Mouse (Mus musculus) spleen, adult 2 months (tissue): ENCODE data around the gene Asic2. TPM values are rescaled to one million over a fixed set of nuclear protein-coding genes. Genes with fewer than 3 reads are reported as not detected.

Source experiments
- DNase-seq, 2 experiments: peaks; one replicate each; pipeline versions ENCODE4 v3.0.0 to v3.0.0-alpha.2; 2012 to 2021; ENCODE audit warnings: low spot score in 2 of 2, low read depth in 1 of 2
- H3K27ac ChIP-seq: fragments of 200-500 bp; 2 replicates; pipeline ENCODE4 v1.5.1; 2012; ENCODE audit warnings: low read length, inconsistent platforms; ENCODE audit not compliant: insufficient read depth
- H3K27me3 ChIP-seq: fragments of 200-500 bp; 2 replicates; pipeline ENCODE4 v1.6.1; 2012; ENCODE audit warnings: mild to moderate bottlenecking, moderate library complexity, low read length, inconsistent platforms; ENCODE audit not compliant: control insufficient read depth, insufficient read depth
- H3K36me3 ChIP-seq: fragments of 200-500 bp; 2 replicates; pipeline ENCODE4 v1.6.1; 2012; ENCODE audit warnings: mild to moderate bottlenecking, low read length, inconsistent platforms; ENCODE audit not compliant: control insufficient read depth, insufficient read depth
- H3K4me1 ChIP-seq: fragments of 200-500 bp; 2 replicates; pipeline ENCODE4 v1.6.1; 2011; ENCODE audit warnings: inconsistent platforms; ENCODE audit not compliant: control insufficient read depth, insufficient read depth, insufficient read length
- H3K4me3 ChIP-seq: fragments of 200-500 bp; 2 replicates; pipeline ENCODE4 v1.5.1; 2011; ENCODE audit warnings: mild to moderate bottlenecking, inconsistent platforms; ENCODE audit not compliant: insufficient read depth, insufficient read length; ENCODE audit errors: extremely low read depth
- CTCF ChIP-seq: fragments of 200-500 bp; IDR thresholded peaks from 2 replicates; pipeline ENCODE4 v1.5.1; 2011; ENCODE audit warnings: mild to moderate bottlenecking, inconsistent platforms; ENCODE audit not compliant: insufficient read depth, insufficient read length, insufficient replicate concordance; ENCODE audit errors: extremely low read depth
- POLR2A ChIP-seq: fragments of 200-500 bp; IDR thresholded peaks from 2 replicates; pipeline ENCODE4 v1.6.1; 2011; ENCODE audit warnings: low read depth, low read length, inconsistent platforms
- WGBS: fragments of 180-500 bp; shearing (Covaris S2); methylation state at CpG from one replicate; pipeline ENCODE4 v1.1.7; 2018; 5-methylcytosine and 5-hydroxymethylcytosine counted together
- polyA plus RNA-seq: library from polyadenylated mRNA; depleted of rRNA; stranded (reverse); fragments of >200 nt; gene quantifications from 2 replicates; pipeline ENCODE4 v1.2.3, GENCODE M21; 2012

Gene Asic2
- polyA plus RNA-seq, 1 experiment: 0.46 TPM

DNA sequence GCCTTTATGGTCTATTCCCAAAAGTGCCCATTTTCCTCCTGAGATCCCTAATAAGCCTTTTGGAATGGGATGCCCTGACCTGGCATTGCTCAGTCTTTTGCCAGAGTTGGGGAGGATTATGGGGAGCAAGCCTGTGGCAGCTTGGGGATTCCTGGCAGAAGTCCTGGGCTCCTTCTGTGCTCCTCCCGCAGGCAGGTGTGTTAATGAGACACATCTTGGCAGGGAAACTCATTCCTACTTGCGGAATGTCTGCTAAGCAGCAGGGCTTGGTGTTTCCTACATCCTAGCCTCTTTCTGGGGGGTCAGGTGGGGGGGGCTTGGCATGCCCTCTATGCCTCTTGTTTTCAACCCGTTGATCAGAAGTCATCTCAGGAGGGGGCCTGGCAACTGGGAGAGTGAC, 1081.2 kb downstream of the Asic2 start:
- TF ChIP-seq POLR2A (no peak), CTCF (no peak)
- Histone ChIP-seq H3K4me3 (no peak overlapping the region), H3K36me3 (no peaks in the 10 kb centered on the region), H3K4me1 (no peaks in the 10 kb centered on the region), H3K27me3 (no peaks in the 10 kb centered on the region), H3K27ac (no peak overlapping the region)
- WGBS: 75% methylated on average over 3 of the region's 3 CpGs
- no peak for DNase-seq

DNA sequence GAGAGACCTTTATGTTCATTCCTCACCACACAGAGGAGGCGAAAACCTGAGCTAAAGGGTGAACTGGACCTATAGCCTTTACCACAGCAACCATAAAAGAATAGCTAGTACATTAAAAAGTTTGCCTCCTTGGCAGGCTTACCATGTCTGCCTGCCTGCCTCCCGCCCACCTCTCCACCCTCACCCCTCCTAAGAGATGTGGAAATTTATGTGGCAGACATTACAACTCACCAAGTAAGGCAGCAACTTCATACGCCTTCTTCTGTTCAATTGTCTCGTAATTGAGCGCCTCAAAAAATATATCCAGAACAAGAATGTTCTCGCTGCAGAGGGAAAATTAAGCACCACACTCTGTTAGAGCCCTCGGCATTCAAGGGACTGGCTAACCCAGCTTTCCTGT, 1081.9 kb downstream of the Asic2 start:
- H3K27me3 ChIP-seq: no peaks in the 10 kb centered on the region
- no peak for TF ChIP-seq CTCF
- TF ChIP-seq POLR2A: no peak
- no peaks in the 10 kb centered on the region for H3K36me3 ChIP-seq
- DNase-seq: no peak
- WGBS: 85% methylated on average over 7 of the region's 7 CpGs
- no peaks in the 10 kb centered on the region for H3K4me1 ChIP-seq
- no peak overlapping the region for H3K4me3 ChIP-seq
- no peak overlapping the region for H3K27ac ChIP-seq

DNA sequence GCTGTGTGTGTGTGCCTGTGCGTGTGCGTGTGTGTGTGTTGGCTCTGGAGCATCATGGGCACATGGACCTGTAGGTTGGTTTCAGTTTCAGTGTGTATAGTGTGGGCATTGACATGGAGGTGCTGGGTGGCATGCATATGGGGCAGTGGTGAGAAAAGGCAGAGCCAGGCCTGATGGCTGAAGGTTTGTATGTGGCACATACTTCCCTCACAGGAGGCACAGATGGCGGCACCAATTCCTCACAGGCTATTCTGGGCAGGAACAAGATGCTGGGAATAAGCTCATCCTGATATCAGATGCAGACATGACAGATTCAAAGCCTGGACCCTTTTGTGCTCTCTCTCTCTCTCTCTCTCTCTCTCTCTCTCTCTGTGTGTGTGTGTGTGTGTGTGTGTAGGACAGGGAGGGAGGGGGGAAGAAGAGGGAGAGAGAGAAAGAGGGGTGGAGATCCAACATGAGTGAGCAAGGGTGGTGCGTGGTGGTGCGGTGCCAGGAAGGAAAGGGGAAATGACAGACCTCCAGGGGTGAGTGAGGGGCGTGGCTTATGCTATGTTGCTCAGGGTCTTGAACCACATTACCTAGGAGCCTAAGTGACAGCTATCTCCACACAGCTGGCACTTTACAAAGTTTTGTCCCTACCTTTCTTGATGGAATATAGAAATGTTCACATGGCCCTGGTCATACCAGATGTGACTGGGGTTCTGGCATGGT, 1083.6 kb downstream of the Asic2 start:
- H3K4me3 ChIP-seq: no peak overlapping the region
- no peak for DNase-seq
- TF ChIP-seq CTCF (no peak), POLR2A (no peak)
- 51% methylated on average over 6 of the region's 6 CpGs for WGBS
- no peaks in the 10 kb centered on the region for H3K27me3 ChIP-seq
- no peaks in the 10 kb centered on the region for H3K4me1 ChIP-seq
- no peaks in the 10 kb centered on the region for H3K36me3 ChIP-seq
- no peak overlapping the region for H3K27ac ChIP-seq

DNA sequence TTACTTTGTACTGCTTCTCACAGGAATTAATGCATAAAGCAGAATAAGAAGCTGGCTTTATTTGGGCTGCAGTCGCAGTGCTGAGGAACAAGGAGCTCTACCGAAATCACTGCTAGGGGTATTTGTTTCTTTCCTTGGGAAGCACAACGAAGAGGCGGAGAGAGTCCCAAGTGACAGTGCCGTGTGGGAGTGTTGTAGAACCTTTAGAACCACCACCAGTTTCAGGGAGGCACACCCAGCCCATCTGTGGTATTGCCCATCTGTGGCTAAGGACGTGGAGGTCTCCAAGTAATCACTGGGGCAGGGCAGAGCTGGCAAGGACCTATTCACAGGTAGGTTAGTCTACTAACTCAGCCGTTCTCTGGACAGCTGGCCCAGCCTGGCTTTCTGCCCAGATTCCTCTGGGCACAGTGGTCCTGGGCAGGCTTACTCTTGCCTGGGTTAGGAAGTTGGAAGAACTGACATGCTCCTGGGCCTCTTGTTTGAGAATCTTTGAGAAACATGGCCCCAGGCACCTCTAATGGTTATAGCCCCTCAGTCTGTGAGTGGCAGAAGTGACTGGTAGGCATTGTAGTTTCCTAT, 1085.9 kb downstream of the Asic2 start:
- H3K4me3 ChIP-seq: no peak overlapping the region
- no peaks in the 10 kb centered on the region for H3K27me3 ChIP-seq
- DNase-seq: no peak
- H3K4me1 ChIP-seq: no peaks in the 10 kb centered on the region
- no peak overlapping the region for H3K27ac ChIP-seq
- TF ChIP-seq CTCF: no peak
- TF ChIP-seq POLR2A: no peak
- WGBS: 86% methylated on average over 7 of the region's 7 CpGs
- no peaks in the 10 kb centered on the region for H3K36me3 ChIP-seq

DNA sequence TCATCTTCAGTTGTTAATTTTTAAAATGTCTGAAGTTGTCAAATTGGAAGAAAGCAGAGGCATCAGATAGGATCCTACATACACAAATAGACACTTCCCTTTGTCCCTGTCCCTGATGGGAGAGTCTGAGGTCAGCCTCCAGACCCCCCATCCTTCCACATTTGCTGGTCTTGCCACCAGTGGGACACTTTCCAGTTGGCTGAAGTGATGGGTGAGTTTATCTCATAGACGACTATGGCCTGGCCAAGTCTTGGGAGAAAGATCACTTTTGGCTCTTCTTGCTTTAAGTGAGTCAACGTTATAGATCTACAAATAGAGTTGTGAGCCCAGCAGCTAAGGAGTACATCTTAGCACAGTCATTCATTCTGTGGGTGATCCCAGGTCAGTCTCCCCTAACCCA, 1090.2 kb downstream of the Asic2 start:
- Histone ChIP-seq H3K4me3 (no peak overlapping the region), H3K27me3 (no peaks in the 10 kb centered on the region), H3K27ac (no peak overlapping the region), H3K4me1 (no peaks in the 10 kb centered on the region), H3K36me3 (no peaks in the 10 kb centered on the region)
- 90% methylated on average over 2 of the region's 2 CpGs for WGBS
- TF ChIP-seq CTCF (no peak), POLR2A (no peak)
- DNase-seq: no peak

DNA sequence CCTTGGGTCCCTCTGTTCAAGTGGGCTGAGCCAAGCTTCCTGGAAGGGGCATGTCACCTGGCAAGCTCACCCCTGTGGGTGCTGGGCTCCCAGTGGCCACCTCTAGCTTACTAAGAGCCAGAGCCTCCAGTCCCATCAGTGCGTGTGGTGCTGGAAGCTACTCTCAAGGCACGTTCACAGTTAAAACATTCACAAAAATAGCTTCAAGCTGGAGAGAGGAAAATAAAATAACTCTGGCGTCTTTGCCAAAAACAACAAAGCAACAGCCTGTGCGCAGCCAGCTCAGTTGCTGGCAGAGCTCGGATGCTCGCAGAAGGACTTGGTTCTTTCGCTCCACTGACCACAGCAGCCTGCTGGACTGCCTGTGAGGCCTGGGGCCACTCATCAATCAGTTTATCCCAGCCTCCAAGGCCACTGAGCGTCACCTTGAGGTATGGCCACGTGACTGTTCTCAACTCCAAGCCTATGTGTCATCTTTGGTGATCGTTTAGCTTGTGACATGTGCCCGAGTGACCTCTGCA, 1091.1 kb downstream of the Asic2 start:
- Histone ChIP-seq H3K4me3 (no peak overlapping the region), H3K4me1 (no peaks in the 10 kb centered on the region), H3K27me3 (no peaks in the 10 kb centered on the region), H3K27ac (no peak overlapping the region), H3K36me3 (no peaks in the 10 kb centered on the region)
- DNase-seq: no peak
- 82% methylated on average over 11 of the region's 11 CpGs for WGBS
- no peak for TF ChIP-seq POLR2A
- TF ChIP-seq CTCF: no peak
